Mouse (Mus musculus) CD4-positive helper T cell, adult 2 months (primary cell): Measurements from ENCODE around the gene Adamts6.

Source experiments
- DNase-seq: peaks from one replicate; pipeline ENCODE4 v3.0.0-alpha.2; 2012; ENCODE audit warnings: low read depth, missing footprints, low spot score

Adamts6 gene

GRCm38 (mm10) chr13:104287366-104288225 lies at the start of gene Adamts6:
Adamts6 (plus strand) TSS chr13:104287835.
- peak; percentile 75 for DNase-seq

GRCm38 (mm10) chr13:104258997-104259396 lies 28.6 kb upstream of the Adamts6 start:
- DNase-seq: no peak

- peak; percentile 59 for DNase-seq
These were observed 2.6 kb upstream of the Adamts6 start for GRCm38 (mm10) chr13:104285031-104285431.

- DNase-seq: peak; percentile 75
These were observed 1.8 kb upstream of the Adamts6 start for GRCm38 (mm10) chr13:104285737-104286311.

- DNase-seq: peak; percentile 60
These were observed 1.3 kb upstream of the Adamts6 start for GRCm38 (mm10) chr13:104286336-104286735.

- peak; percentile 95 for DNase-seq
These were observed 732 bp upstream of the Adamts6 start for GRCm38 (mm10) chr13:104286897-104287309.

- DNase-seq: peak; percentile 42
These were observed 708 bp downstream of the Adamts6 start for GRCm38 (mm10) chr13:104288226-104288859.

GRCm38 (mm10) chr13:104289176-104289575 lies 1.5 kb downstream of the Adamts6 start:
- DNase-seq: peak; percentile 37

- no peak for DNase-seq
These were observed 7.8 kb downstream of the Adamts6 start for GRCm38 (mm10) chr13:104295472-104295871.

GRCm38 (mm10) chr13:104329336-104329735 lies 41.7 kb downstream of the Adamts6 start:
- no peak for DNase-seq

- no peak for DNase-seq
These were observed 42.1 kb downstream of the Adamts6 start for GRCm38 (mm10) chr13:104329742-104330141.

- DNase-seq: no peak
These were observed 65.0 kb downstream of the Adamts6 start for GRCm38 (mm10) chr13:104352590-104352989.

GRCm38 (mm10) chr13:104393427-104394356 lies 106.1 kb downstream of the Adamts6 start:
- no peak for DNase-seq

GRCm38 (mm10) chr13:104397814-104398213 lies 110.2 kb downstream of the Adamts6 start:
- DNase-seq: no peak

GRCm38 (mm10) chr13:104432734-104433133 lies 145.1 kb downstream of the Adamts6 start:
- DNase-seq: no peak

- DNase-seq: no peak
These were observed 154.9 kb downstream of the Adamts6 start for GRCm38 (mm10) chr13:104442559-104442958.

GRCm38 (mm10) chr13:104445437-104445836 lies 157.8 kb downstream of the Adamts6 start:
- DNase-seq: no peak

GRCm38 (mm10) chr13:104446974-104447373 lies 159.3 kb downstream of the Adamts6 start:
- DNase-seq: no peak

- no peak for DNase-seq
These were observed 159.8 kb downstream of the Adamts6 start for GRCm38 (mm10) chr13:104447470-104447869.

- DNase-seq: no peak
These were observed 160.7 kb downstream of the Adamts6 start for GRCm38 (mm10) chr13:104448349-104448748.

- DNase-seq: no peak
These were observed 165.8 kb downstream of the Adamts6 start for GRCm38 (mm10) chr13:104453271-104453974.
